Mouse (Mus musculus) small intestine, adult 2 months (tissue): ENCODE measurements around the gene Mtpn.

Source experiments
- CTCF ChIP-seq: fragments of 200-500 bp; IDR thresholded peaks from 2 replicates; pipeline ENCODE4 v1.5.1; 2012; ENCODE audit warnings: low read depth, mild to moderate bottlenecking, control low read depth, inconsistent platforms, low read length, moderate library complexity, mixed read lengths; ENCODE audit not compliant: insufficient replicate concordance, insufficient read length; ENCODE audit errors: extremely low read depth
- POLR2A ChIP-seq: fragments of 200-500 bp; IDR thresholded peaks from 2 replicates; pipeline ENCODE4 v1.6.1; 2012; ENCODE audit warnings: low read depth, mild to moderate bottlenecking, control low read depth, inconsistent platforms, low read length, moderate library complexity

DNA sequence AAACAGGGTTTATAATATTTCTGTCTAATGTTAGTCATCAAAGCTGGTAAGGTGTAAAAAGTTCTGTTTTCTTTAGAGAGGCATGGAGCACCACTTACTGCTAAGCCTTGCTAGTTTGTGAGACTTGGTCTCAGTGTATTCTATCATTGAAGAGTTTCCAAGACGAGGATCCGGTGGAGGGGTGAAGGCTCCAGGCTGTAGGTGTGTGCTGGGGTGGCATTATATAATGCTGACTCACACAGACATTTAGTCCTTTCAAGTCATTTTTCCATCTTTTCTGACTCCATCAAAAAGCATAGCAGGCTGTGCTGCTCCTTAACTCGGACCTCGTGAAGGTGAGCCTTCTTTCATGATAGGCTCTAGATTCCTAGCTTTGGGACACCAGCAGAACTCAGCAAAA is 42.3 kb downstream of the Mtpn start:
- TF ChIP-seq POLR2A, result no peak
- TF ChIP-seq CTCF, result no peak
